Mouse (Mus musculus): Measurements from ENCODE around the gene Rab7. TPM values are rescaled to one million over a fixed set of nuclear protein-coding genes. Genes with fewer than 3 reads are reported as not detected.

Gene Rab7
- polyA plus RNA-seq, 1 experiment from 2014 or later, result 216 TPM

DNA sequence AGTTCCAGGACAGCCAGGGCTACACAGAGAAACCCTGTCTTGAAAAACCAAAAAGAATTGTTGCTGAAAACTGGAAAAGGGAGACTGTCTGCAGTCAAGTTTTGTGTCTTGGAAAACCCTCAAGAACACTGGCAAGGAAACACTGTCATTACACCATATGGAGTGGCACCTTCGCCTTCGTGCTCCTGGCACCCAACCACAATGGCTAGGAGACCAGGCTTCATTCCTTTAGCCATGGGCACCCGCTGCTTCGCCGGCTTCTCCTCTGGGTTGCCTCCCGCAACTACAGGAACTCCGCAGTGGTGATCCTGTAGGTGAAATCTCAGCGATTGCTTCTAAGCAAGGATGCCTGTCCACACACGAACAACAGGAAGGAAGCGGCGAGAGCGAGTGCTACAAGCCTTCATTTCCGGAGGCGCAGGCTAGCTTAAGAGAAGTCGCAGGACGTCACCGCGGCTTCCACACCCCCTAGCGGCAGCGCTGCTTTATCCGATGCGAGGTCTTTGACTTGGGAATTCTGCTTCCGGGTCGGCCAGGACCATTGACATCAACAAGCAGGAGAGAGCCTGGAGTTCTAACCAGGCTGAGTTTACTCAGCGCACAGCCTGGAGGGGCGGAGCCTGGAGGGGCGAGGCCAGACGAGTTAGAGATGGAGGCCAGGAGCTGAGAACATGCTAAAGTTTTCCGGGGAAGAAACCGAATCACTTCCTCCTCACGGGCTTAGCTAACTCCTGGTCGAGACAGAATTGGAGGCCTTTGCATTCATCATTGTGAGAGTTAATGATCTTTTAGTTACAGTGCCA lies 29.9 kb upstream of the Rab7 start:
- Histone ChIP-seq H3K4me2 (peak overlapping the region; percentile 55), H3K9me3 (ENCODE audit: low read depth, low read length) (no peaks in the 10 kb centered on the region), H3K27ac (ENCODE audit: low read depth) (peak overlapping the region; percentile 69), H3K27me3 (ENCODE audit: insufficient read depth, low read length) (no peaks in the 10 kb centered on the region), H3K36me3 (ENCODE audit: insufficient read depth) (no peaks in the 10 kb centered on the region), H3K9ac (peak overlapping the region; percentile 10), H3K4me1 (ENCODE audit: insufficient read depth) (no peaks in the 10 kb centered on the region), H3K4me3 (ENCODE audit: low read depth, low read length) (peak overlapping the region; percentile 28)
- DNase-seq (peak; percentile 99), ATAC-seq (ENCODE audit: insufficient read depth) (peak; percentile 99)
- TF ChIP-seq CTCF (IDR thresholded peaks at IDR 0.05; ENCODE audit: low read depth), result peak; percentile 93
- 4% methylated on average over 32 of the region's 32 CpGs for WGBS

DNA sequence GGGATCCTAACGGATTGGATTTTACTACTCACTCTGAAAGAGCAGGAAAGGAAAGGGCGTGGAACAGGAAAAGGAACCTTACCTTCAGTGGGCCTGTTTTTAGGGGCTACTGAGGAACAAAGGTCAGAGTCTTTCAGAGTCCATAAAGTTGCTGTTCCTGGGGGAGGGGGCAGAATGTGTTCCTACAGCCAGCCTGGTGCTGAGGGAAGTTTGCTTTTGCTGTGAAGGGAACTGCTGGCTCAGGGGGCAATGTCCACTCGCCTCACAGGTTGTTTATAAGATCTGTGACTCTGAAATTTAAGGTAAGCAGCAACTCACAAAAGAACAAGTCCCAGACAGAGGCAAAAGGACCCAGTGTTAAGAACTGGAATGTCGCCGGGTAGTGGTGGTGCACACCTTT lies 26.1 kb upstream of the Rab7 start:
- H3K36me3 ChIP-seq (ENCODE audit: insufficient read depth), result no peaks in the 10 kb centered on the region
- WGBS, result 74% methylated on average over 5 of the region's 5 CpGs
- no peaks in the 10 kb centered on the region for H3K4me1 ChIP-seq (ENCODE audit: insufficient read depth)
- ATAC-seq (ENCODE audit: insufficient read depth) (no peak), DNase-seq (no peak)
- TF ChIP-seq CTCF (IDR thresholded peaks at IDR 0.05; ENCODE audit: low read depth), result no peak
- H3K9me3 ChIP-seq (ENCODE audit: low read depth, low read length), result no peaks in the 10 kb centered on the region
- H3K27me3 ChIP-seq (ENCODE audit: insufficient read depth, low read length), result no peaks in the 10 kb centered on the region
- H3K27ac ChIP-seq (ENCODE audit: low read depth), result no peak overlapping the region
- H3K4me2 ChIP-seq, result no peak overlapping the region
- no peak overlapping the region for H3K4me3 ChIP-seq (ENCODE audit: low read depth, low read length)
- no peak overlapping the region for H3K9ac ChIP-seq

DNA sequence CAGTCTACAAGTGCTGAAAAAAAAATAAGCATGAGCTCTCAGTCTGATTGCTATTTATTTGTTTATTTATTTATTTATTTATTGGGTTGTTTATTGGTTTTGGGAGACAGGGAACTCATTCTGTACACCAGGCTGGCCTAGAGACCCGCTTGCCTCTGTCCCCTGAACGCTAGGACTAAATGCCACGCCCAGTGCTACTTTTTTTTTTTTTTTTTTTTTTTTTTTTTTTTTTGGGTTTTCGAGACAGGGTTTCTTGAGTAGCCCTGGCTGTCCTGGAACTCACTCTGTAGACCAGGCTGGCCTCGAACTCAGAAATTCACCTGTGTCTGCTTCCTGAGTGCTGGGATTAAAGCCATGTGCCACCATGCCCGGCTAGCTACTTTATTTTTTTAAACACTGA lies 25.4 kb upstream of the Rab7 start:
- Histone ChIP-seq H3K9me3 (ENCODE audit: low read depth, low read length) (no peaks in the 10 kb centered on the region), H3K4me1 (ENCODE audit: insufficient read depth) (no peaks in the 10 kb centered on the region), H3K27ac (ENCODE audit: low read depth) (no peak overlapping the region), H3K27me3 (ENCODE audit: insufficient read depth, low read length) (no peaks in the 10 kb centered on the region), H3K9ac (no peak overlapping the region), H3K4me2 (no peak overlapping the region), H3K4me3 (ENCODE audit: low read depth, low read length) (no peak overlapping the region), H3K36me3 (ENCODE audit: insufficient read depth) (no peaks in the 10 kb centered on the region)
- ATAC-seq (ENCODE audit: insufficient read depth) (no peak), DNase-seq (no peak)
- TF ChIP-seq CTCF (IDR thresholded peaks at IDR 0.05; ENCODE audit: low read depth), result no peak
- WGBS, result 68% methylated on average over 6 of the region's 6 CpGs

DNA sequence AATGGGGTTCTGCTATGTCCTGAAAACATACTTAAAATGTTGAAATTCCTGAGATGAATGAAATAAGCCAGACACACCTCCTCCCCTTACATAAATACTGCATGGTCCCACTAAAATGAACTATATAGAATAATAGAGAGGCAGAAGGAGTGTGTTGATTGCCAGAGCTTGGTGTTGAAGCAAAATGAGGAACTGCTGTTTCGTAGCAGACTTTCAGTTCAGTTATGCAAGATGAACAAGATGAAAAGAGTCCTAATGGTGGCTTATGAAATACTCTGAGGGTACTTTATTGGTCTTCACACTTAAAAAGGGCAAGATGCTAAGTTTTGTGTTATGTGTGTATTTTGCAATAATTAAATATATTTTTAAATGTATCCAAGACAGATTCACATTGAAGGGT lies 23.7 kb upstream of the Rab7 start:
- H3K4me2 ChIP-seq, result no peak overlapping the region
- H3K27me3 ChIP-seq (ENCODE audit: insufficient read depth, low read length), result no peaks in the 10 kb centered on the region
- H3K4me3 ChIP-seq (ENCODE audit: low read depth, low read length), result no peak overlapping the region
- no peak for TF ChIP-seq CTCF (IDR thresholded peaks at IDR 0.05; ENCODE audit: low read depth)
- ATAC-seq (ENCODE audit: insufficient read depth) (no peak), DNase-seq (no peak)
- no peaks in the 10 kb centered on the region for H3K4me1 ChIP-seq (ENCODE audit: insufficient read depth)
- H3K9ac ChIP-seq, result no peak overlapping the region
- H3K36me3 ChIP-seq (ENCODE audit: insufficient read depth), result no peaks in the 10 kb centered on the region
- H3K27ac ChIP-seq (ENCODE audit: low read depth), result no peak overlapping the region
- H3K9me3 ChIP-seq (ENCODE audit: low read depth, low read length), result no peaks in the 10 kb centered on the region
- 80% methylated on average over 1 of the region's 1 CpGs for WGBS

DNA sequence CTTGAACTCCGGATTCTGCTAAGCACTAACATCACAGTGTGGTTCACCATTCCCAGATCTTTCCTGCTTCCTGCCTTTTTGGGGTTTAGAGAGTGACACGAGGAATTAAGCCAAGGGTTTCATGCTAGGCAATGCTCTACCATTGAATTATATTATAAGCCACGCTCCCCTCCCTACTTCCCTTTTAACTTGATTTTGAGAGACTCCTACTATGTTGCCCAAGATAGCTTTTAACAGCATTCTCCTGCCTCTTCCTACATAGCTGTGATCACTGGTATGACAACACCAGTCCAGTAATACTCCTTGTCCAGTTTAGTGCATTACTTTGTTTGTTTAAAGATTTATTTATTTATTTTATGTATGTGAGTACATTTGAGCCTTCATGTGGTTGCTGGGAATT lies 22.7 kb upstream of the Rab7 start:
- H3K4me2 ChIP-seq, result no peak overlapping the region
- no peaks in the 10 kb centered on the region for H3K4me1 ChIP-seq (ENCODE audit: insufficient read depth)
- ATAC-seq (ENCODE audit: insufficient read depth) (no peak), DNase-seq (no peak)
- no peaks in the 10 kb centered on the region for H3K27me3 ChIP-seq (ENCODE audit: insufficient read depth, low read length)
- H3K4me3 ChIP-seq (ENCODE audit: low read depth, low read length), result no peak overlapping the region
- no peaks in the 10 kb centered on the region for H3K36me3 ChIP-seq (ENCODE audit: insufficient read depth)
- TF ChIP-seq CTCF (IDR thresholded peaks at IDR 0.05; ENCODE audit: low read depth), result no peak
- H3K27ac ChIP-seq (ENCODE audit: low read depth), result no peak overlapping the region
- H3K9me3 ChIP-seq (ENCODE audit: low read depth, low read length), result no peaks in the 10 kb centered on the region
- WGBS, result 60% methylated on average over 3 of the region's 3 CpGs
- H3K9ac ChIP-seq, result no peak overlapping the region

DNA sequence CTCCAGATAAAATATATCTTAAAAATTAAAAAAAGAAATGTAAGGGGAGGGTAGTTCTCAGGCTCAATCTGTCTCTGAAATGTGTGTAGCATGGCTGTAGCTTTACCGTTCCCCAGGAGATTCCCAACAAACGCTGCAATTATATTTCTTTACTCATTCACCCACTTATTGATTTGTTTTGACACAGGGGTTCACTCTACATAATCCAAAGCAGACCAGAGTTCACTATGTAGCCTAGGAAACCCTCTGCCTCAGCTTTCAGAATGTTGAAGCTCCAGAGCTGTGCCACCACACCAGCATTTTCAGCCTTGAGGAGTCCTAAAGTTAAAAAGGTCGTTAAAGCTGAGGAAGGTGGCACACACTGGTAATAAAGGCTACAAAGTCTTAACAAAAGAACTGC lies 20.9 kb upstream of the Rab7 start:
- Histone ChIP-seq H3K4me3 (ENCODE audit: low read depth, low read length) (no peak overlapping the region), H3K4me2 (no peak overlapping the region), H3K4me1 (ENCODE audit: insufficient read depth) (no peaks in the 10 kb centered on the region), H3K9me3 (ENCODE audit: low read depth, low read length) (no peaks in the 10 kb centered on the region), H3K9ac (no peak overlapping the region), H3K27ac (ENCODE audit: low read depth) (no peak overlapping the region), H3K27me3 (ENCODE audit: insufficient read depth, low read length) (no peaks in the 10 kb centered on the region), H3K36me3 (ENCODE audit: insufficient read depth) (no peaks in the 10 kb centered on the region)
- no peak for TF ChIP-seq CTCF (IDR thresholded peaks at IDR 0.05; ENCODE audit: low read depth)
- DNase-seq (no peak), ATAC-seq (ENCODE audit: insufficient read depth) (no peak)
- 80% methylated on average over 3 of the region's 3 CpGs for WGBS

DNA sequence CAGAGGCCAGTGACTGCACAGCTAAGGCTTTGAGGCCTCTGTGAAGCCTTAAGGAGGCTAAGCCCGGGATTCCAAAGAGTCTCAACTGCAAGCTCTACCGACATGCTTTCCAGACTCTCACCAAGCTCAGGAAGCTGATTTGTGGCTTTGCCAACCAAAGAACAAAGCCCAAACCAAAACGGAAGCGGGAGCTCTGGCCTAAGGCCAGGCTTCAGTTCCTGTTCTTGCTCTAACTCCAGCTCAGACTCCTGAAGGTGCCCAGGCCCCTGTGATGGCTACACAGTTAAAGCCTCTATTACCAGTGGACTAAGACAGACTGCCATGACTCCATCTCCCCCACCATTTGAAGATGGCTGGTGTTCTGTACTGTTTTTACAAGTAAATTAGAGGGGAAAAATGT lies 20.0 kb upstream of the Rab7 start:
- 39% methylated on average over 4 of the region's 4 CpGs for whole genome bisulfite sequencing
- no peak for ATAC-seq (ENCODE audit: insufficient read depth)
- no peak for TF ChIP-seq CTCF (IDR thresholded peaks at IDR 0.05; ENCODE audit: low read depth)
- Histone ChIP-seq H3K4me1 (ENCODE audit: insufficient read depth) (no peaks in the 10 kb centered on the region), H3K27ac (ENCODE audit: low read depth) (peak overlapping the region; percentile 81; the same call in 1 of the 2 replicates), H3K9ac (no peak overlapping the region), H3K36me3 (ENCODE audit: insufficient read depth) (no peaks in the 10 kb centered on the region), H3K4me2 (no peak overlapping the region), H3K4me3 (ENCODE audit: low read depth, low read length) (no peak overlapping the region), H3K27me3 (ENCODE audit: insufficient read depth, low read length) (no peaks in the 10 kb centered on the region), H3K9me3 (ENCODE audit: low read depth, low read length) (no peaks in the 10 kb centered on the region)
- DNase-seq, result peak; percentile 79

Data from lung, embryonic 14.5 days (tissue).